Mouse (Mus musculus) liver, embryonic 14.5 days (tissue): ENCODE data around the gene 1700020A23Rik. TPM values are rescaled to one million over a fixed set of nuclear protein-coding genes. Genes with fewer than 3 reads are reported as not detected.

ENCODE experiments used
- ATAC-seq: fragments of 200-750 bp; cut with Nextera tagmentation; 2 replicates; pipeline ENCODE4 v1.8.0; 2017; ENCODE audit warnings: moderate number of reproducible peaks, mild to moderate bottlenecking, moderate library complexity; ENCODE audit not compliant: insufficient read depth
- DNase-seq, 3 experiments: peaks; one replicate each; pipeline ENCODE4 v3.0.0-alpha.2; 2012 to 2013; ENCODE audit warnings: low read depth in 3 of 3, low spot score in 3 of 3
- H3K27ac ChIP-seq: fragments of 300-500 bp; sonication (generic); 2 replicates; pipeline ENCODE4 v1.5.1; 2014; ENCODE audit warnings: moderate library complexity, mild to moderate bottlenecking, control low read depth, inconsistent platforms
- H3K27me3 ChIP-seq: fragments of 300-500 bp; sonication (generic); 2 replicates; pipeline ENCODE4 v1.6.1; 2014; ENCODE audit warnings: mild to moderate bottlenecking, low read length, moderate library complexity; ENCODE audit not compliant: control insufficient read depth, insufficient read depth
- H3K36me3 ChIP-seq: fragments of 300-500 bp; sonication (generic); replicated peaks from 2 replicates; pipeline ENCODE4 v1.6.1; 2014; ENCODE audit warnings: low read depth; ENCODE audit not compliant: control insufficient read depth, insufficient read depth
- H3K4me1 ChIP-seq, 2 experiments: fragments of 200-500 bp in 1 of 2; fragments of 300-500 bp in 1 of 2; sonication (generic) in 1 of 2; replicated peaks; 2 replicates each; pipeline ENCODE4 v1.6.1; 2012 to 2014; ENCODE audit warnings: antibody characterized with exemption in 1 of 2, inconsistent platforms in 1 of 2, low read length in 1 of 2; ENCODE audit not compliant: control insufficient read depth in 2 of 2, insufficient read depth in 2 of 2
- H3K4me2 ChIP-seq: fragments of 300-500 bp; sonication (generic); 2 replicates; pipeline ENCODE4 v1.6.1; 2014; ENCODE audit warnings: low read depth, mild to moderate bottlenecking, control low read depth, moderate library complexity
- H3K4me3 ChIP-seq, 2 experiments: fragments of 200-500 bp in 1 of 2; fragments of 300-500 bp in 1 of 2; sonication (generic) in 1 of 2; 2 replicates each; pipeline ENCODE4 v1.5.1; 2012 to 2014; ENCODE audit warnings: low read depth in 2 of 2, low read length in 2 of 2, mild to moderate bottlenecking in 2 of 2, control low read depth in 1 of 2, inconsistent platforms in 1 of 2, moderate library complexity in 1 of 2; ENCODE audit not compliant: insufficient read depth in 1 of 2
- H3K9ac ChIP-seq: fragments of 300-500 bp; sonication (generic); replicated peaks from 2 replicates; pipeline ENCODE4 v1.6.1; 2014; ENCODE audit warnings: mild to moderate bottlenecking, control low read depth, moderate library complexity
- H3K9me3 ChIP-seq: fragments of 300-500 bp; sonication (generic); 2 replicates; pipeline ENCODE4 v1.6.1; 2016; ENCODE audit warnings: low read length, mixed read lengths; ENCODE audit not compliant: control insufficient read depth
- CTCF ChIP-seq: IDR thresholded peaks from 2 replicates; pipeline ENCODE4 v1.5.1; 2016; ENCODE audit warnings: antibody characterized with exemption, low read depth, control low read depth
- EP300 ChIP-seq: IDR thresholded peaks from 2 replicates; pipeline ENCODE4 v1.6.1; 2016; ENCODE audit warnings: antibody characterized with exemption, low read depth
- WGBS: fragments of 180-500 bp; shearing (Covaris S2); extraction: QIAGEN DNeasy Blood & Tissue Kit; methylation state at CpG from one replicate; pipeline ENCODE4 v1.1.7; 2014; ENCODE audit not compliant: insufficient replicate concordance; 5-methylcytosine and 5-hydroxymethylcytosine counted together
- polyA plus RNA-seq, 2 experiments: library from polyadenylated mRNA; depleted of rRNA in 1 of 2; stranded (reverse) in 1 of 2; unstranded in 1 of 2; fragments of >200 nt; fragmentation: Nextera tagmentation in 1 of 2; extraction: Ambion mirVana in 1 of 2; gene quantifications; 2 replicates each; pipeline versions ENCODE4 v1.2.1 to v1.2.3; 2012 to 2014

The 1700020A23Rik gene
- polyA plus RNA-seq, 2 experiments: not detected

DNA sequence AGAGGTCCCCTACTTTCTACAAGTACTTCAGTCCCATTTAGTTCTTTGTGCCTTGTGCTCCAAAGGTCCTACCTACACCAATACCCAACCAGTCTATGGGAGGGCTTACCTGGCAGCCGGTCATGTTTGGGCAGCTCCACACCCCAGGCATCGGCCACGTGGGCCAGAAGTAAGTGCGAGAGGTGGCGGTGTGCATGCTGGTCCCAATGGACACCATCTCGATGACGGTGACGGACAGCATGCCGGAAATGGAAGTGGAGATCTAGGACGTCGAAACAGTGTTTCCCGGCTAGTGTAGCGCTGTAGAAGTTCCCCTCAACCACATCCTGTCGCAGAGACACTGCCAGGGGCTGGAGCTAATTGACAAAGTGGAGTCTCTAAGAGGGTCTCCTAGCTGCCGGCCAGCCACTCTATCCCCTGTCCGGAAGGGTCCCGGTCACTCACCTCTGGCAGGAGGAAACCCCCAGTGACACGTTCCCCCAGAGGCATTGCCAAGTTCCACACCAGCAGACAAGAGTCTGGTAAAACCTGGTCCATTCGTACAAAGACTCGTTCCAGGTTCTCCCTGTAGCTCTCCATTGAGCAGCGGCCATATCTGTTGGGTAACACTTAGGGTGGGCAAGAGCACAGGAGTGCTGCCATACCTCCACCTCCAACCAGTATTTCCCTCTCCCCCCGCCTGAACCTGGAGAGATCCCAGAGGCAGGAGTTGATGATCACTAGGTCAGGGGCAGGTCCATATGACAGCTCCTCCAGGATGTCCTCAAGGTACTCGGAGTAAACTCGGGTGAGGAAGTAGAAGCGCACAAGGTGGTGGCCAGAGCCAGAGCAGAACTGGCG, 16.9 kb downstream of the 1700020A23Rik start:
- Histone ChIP-seq H3K27ac (no peak overlapping the region), H3K27me3 (no peaks in the 10 kb centered on the region), H3K9me3 (no peaks in the 10 kb centered on the region), H3K4me3 (no peak overlapping the region), H3K4me1 (peaks cover 10 to 11% of the 10 kb centered on the region in 2 experiments), H3K4me2 (no peak overlapping the region), H3K36me3 (no peaks in the 10 kb centered on the region), H3K9ac (no peak overlapping the region)
- TF ChIP-seq CTCF (no peak), EP300 (no peak)
- ATAC-seq (no peak), DNase-seq (no peak)
- WGBS: 82% methylated on average over 26 of the region's 26 CpGs

DNA sequence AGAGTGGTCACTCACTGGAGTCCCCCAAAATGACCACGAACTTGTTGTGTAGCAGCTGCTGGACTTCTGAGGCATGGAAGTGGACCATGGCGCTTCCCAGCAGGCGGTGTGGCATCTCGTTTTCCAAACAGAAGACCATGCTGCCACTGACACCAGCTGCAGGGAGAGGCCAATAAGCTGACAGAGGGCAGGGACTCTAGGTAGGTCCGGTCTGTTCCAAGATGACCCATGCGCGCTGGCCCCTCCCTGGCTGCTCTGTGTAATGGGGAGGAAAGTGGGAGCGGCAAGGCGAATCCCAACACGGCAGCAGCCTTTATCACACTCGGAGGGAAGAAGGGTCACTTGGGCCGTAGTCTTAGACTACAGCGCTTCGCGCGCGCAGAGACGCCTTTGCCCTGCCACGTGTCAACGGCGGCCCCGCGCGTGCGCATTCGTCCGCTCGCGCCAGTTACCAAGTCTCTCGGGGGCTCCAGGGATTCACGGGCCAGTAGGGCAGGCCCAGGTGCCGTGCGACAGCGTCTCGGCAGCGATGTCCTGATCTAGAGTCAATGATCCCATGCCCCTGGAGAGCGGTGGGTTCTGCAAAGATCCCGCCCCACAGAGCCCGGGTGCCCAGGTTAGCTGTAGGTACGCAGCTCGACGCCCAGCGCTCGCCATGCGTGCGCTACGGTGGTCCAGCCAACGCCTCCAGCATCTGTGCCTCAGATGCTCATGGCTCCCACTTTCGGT, 18.5 kb downstream of the 1700020A23Rik start:
- 15% methylated on average over 49 of the region's 49 CpGs for WGBS
- peak; percentile 68 for ATAC-seq

DNA sequence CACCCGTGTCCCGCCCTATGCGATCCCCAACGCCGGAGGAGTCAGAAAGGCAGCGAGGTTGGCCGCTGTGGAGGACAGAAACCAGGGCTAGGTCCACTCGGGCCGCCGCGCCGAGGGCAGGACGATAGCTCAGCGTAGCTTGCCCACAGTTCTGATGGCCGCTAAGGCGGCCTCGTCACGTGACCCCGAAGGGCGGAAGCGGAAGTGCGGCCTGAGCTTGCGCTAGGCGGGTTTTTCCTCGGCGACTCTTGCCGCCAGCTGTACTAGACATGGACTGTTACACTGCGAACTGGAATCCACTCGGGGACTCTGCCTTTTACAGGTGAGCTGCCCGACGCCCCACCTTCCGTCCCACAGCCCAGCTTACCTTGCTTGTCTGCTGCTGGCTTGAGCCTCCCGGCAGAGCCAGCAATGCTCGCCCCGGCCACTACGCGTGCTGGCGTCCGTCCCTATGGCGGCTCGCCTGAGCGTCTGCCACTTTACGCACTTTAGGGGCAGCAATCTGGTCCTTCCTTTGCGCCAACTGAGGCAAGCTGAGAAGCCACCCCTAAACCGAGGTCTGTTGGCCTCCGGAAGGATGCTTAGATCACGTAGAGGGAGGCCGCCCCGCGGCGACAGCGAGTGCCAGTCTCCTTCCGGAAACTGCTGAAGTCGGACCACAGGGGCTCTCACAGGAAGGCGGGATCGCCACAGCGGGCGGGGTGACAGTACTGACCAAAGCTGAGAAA, 19.2 kb downstream of the 1700020A23Rik start, which contains the start of the genes Vps16 and Pced1a:
Gene Vps16, plus strand, starts transcription at position 214 of the 728 bp plus-strand sequence.
Gene Pced1a, minus strand, starts transcription at position 576 of the 728 bp plus-strand sequence.
- peak within 1 kb of the TSS; percentile 53 for H3K27ac ChIP-seq
- WGBS: under 1% methylated on average over 58 of the region's 58 CpGs
- no peaks in the 10 kb centered on the region for H3K27me3 ChIP-seq
- H3K36me3 ChIP-seq: no peaks in the 10 kb centered on the region
- ATAC-seq (peak; percentile 95), DNase-seq (peak; percentile 75 to 84 (median 75))
- H3K9ac ChIP-seq: peak within 1 kb of the TSS; percentile 91
- peak within 1 kb of the TSS; percentile 73 to 81 for H3K4me3 ChIP-seq
- TF ChIP-seq CTCF (peak; percentile 89), EP300 (no peak)
- no peaks in the 10 kb centered on the region for H3K9me3 ChIP-seq
- peaks cover 10 to 14% of the 10 kb centered on the region in 2 experiments for H3K4me1 ChIP-seq
- H3K4me2 ChIP-seq: peak within 1 kb of the TSS; percentile 99

More for the DNA sequence above, 18.5 kb downstream of the 1700020A23Rik start:
- Histone ChIP-seq H3K27me3 (no peaks in the 10 kb centered on the region), H3K9ac (peak overlapping the region; percentile 91), H3K27ac (peak overlapping the region; percentile 48; the same call in 1 of the 2 replicates), H3K4me1 (peaks cover 10 to 11% of the 10 kb centered on the region in 2 experiments), H3K9me3 (no peaks in the 10 kb centered on the region), H3K4me2 (peak overlapping the region; percentile 99), H3K36me3 (no peaks in the 10 kb centered on the region), H3K4me3 (peak overlapping the region; percentile 73 to 81)
- DNase-seq: peak in 2 of 3 experiments; percentile 38 to 43
- TF ChIP-seq EP300 (no peak), CTCF (no peak)

DNA sequence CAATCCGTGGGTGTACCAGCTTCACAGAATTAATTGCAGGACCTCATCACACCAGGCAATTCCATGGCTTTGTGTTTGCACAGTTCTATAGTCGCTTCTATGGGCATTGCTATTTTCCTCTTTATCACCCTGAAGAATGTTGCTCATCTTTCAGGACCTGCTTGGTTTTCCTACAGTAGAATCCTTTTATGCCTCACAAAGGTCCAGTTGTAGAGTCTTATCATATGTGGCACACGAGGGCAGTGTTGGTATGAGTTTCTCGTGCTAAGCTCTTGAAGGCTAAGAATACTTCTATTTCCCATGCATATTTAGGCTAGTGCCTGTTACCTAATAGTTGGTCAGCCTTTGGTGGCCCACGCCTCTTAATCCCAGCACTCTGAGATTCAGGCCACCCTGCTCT, 20.1 kb downstream of the 1700020A23Rik start:
- Histone ChIP-seq H3K4me2 (peak overlapping the region; percentile 99), H3K4me3 (peak overlapping the region; percentile 73 to 81), H3K36me3 (no peaks in the 10 kb centered on the region; the same call in 1 of the 2 replicates), H3K27me3 (no peaks in the 10 kb centered on the region), H3K9ac (peak overlapping the region; percentile 91), H3K4me1 (peaks cover 13 to 14% of the 10 kb centered on the region in 2 experiments), H3K9me3 (no peaks in the 10 kb centered on the region), H3K27ac (no peak overlapping the region)
- TF ChIP-seq EP300 (no peak), CTCF (peak; percentile 32)
- DNase-seq: no peak
- ATAC-seq: no peak
- WGBS: 21% methylated on average over 5 of the region's 5 CpGs
